Mouse (Mus musculus): Measurements from ENCODE around the gene Vps8. TPM values are rescaled to one million over a fixed set of nuclear protein-coding genes. Genes with fewer than 3 reads are reported as not detected.

Vps8 gene
- polyA plus RNA-seq, 1 experiment from 2014 or later = 14.2 TPM

DNA sequence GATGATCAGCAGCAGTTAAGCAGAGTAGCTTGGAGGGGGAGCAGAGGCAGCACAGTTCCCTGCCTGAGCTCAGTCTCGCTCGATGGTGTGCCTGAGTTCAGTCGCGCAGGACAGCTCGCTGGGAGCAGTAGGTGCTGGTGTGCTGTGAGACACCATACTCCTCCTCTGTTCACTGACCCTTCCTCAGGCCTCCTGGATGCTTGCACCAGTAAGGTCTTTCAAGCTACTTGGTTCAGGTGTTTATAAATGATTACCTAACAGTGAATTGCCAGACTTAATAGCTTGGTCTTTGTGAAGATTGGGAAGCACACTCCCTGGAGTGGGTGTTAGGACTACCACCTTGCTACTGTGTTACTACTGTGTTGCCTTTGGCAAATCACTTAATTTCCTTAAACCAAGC is 144.2 kb downstream of the Vps8 start:
- H3K27me3 ChIP-seq (ENCODE audit: control insufficient read depth, insufficient read depth, low read length) = no peaks in the 10 kb centered on the region
- no peak overlapping the region for H3K4me3 ChIP-seq (ENCODE audit: low read length)
- no peaks in the 10 kb centered on the region for H3K4me1 ChIP-seq (ENCODE audit: control insufficient read depth, insufficient read depth, low read length)
- no peaks in the 10 kb centered on the region for H3K9me3 ChIP-seq (ENCODE audit: control insufficient read depth, low read length)
- no peak overlapping the region for H3K27ac ChIP-seq (ENCODE audit: low read depth, low read length)
- 82% methylated on average over 5 of the region's 5 CpGs for WGBS
- no peaks in the 10 kb centered on the region; the same call in 1 of the 2 replicates for H3K36me3 ChIP-seq (ENCODE audit: control insufficient read depth, insufficient read depth, low read length)
- no peak for ATAC-seq (ENCODE audit: low FRiP score, low TSS enrichment)
- no peak overlapping the region for H3K9ac ChIP-seq (ENCODE audit: low read depth, low read length)
- H3K4me2 ChIP-seq (replicated peaks; ENCODE audit: low read depth, low read length) = no peak overlapping the region

DNA sequence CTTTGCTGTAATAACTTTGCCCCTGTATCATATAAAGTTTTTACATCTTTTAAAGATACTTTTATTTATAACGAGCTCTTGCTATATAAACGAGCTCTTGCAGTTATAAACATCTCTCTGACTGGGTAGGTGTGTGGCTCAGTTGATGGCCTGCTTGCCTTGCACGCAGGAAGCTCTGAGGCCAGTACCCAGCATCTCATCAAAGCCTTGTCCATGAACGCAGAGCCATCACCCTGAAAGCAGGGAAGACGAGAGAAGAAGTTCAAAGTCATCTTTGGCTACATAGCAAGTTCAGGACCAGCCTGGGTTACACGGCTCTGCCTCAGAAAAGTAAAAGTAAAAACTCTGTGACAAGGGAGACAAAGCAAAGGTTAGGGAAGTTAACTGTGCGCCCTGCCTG is 147.0 kb downstream of the Vps8 start:
- Histone ChIP-seq H3K27ac (ENCODE audit: low read depth, low read length) (no peak overlapping the region), H3K4me2 (replicated peaks; ENCODE audit: low read depth, low read length) (no peak overlapping the region), H3K9ac (ENCODE audit: low read depth, low read length) (no peak overlapping the region), H3K4me1 (ENCODE audit: control insufficient read depth, insufficient read depth, low read length) (no peaks in the 10 kb centered on the region), H3K9me3 (ENCODE audit: control insufficient read depth, low read length) (no peaks in the 10 kb centered on the region), H3K4me3 (ENCODE audit: low read length) (no peak overlapping the region), H3K27me3 (ENCODE audit: control insufficient read depth, insufficient read depth, low read length) (no peaks in the 10 kb centered on the region), H3K36me3 (ENCODE audit: control insufficient read depth, insufficient read depth, low read length) (no peaks in the 10 kb centered on the region)
- no peak for ATAC-seq (ENCODE audit: low FRiP score, low TSS enrichment)
- 66% methylated on average over 7 of the region's 7 CpGs for WGBS

DNA sequence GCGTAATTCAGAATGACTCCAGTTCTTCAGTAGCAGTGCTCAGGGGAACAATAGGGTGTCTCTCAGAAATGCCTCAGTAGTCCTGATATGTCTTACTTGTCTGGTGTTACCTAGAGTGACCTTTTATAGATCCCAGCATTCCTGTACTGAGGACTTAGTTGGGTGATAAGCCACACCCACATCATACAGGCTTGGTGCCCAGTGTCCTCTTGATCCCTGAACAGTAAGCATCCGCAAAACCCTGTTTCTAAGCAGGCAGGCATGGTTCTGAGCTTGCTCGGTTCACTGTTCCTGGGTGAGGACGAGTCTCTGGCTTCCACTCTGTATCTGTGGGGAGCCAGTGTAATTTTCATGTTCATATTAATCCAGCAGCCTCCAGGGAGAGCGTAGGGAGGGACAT is 147.9 kb downstream of the Vps8 start:
- H3K9me3 ChIP-seq (ENCODE audit: control insufficient read depth, low read length) = no peaks in the 10 kb centered on the region
- no peak for ATAC-seq (ENCODE audit: low FRiP score, low TSS enrichment)
- no peak overlapping the region for H3K4me3 ChIP-seq (ENCODE audit: low read length)
- WGBS = 90% methylated on average over 5 of the region's 5 CpGs
- no peak overlapping the region for H3K9ac ChIP-seq (ENCODE audit: low read depth, low read length)
- no peaks in the 10 kb centered on the region for H3K4me1 ChIP-seq (ENCODE audit: control insufficient read depth, insufficient read depth, low read length)
- H3K36me3 ChIP-seq (ENCODE audit: control insufficient read depth, insufficient read depth, low read length) = no peaks in the 10 kb centered on the region
- no peak overlapping the region for H3K4me2 ChIP-seq (replicated peaks; ENCODE audit: low read depth, low read length)
- H3K27me3 ChIP-seq (ENCODE audit: control insufficient read depth, insufficient read depth, low read length) = no peaks in the 10 kb centered on the region
- H3K27ac ChIP-seq (ENCODE audit: low read depth, low read length) = no peak overlapping the region

DNA sequence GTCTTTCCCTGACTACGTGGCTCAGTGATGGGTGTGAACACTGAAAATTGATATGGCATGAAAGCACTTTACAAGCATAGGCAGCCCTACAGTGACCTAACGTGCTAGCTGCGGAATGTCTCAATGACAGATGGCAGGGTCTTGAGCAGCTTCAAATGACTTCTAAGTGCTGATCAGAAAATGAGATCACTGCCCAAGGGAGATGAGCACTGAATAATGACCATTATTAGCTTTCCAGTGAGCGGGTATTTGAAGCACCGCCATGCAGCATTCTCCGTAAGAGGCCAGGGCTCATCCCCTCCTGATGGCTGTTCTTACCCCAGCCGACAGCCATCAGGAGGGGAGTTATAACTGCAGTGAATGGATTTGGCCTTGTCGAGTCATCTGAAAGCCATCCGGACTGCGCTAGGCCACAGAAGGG is 153.1 kb downstream of the Vps8 start:
- ATAC-seq (ENCODE audit: low FRiP score, low TSS enrichment) = no peak
- Histone ChIP-seq H3K9me3 (ENCODE audit: control insufficient read depth, low read length) (no peaks in the 10 kb centered on the region), H3K4me3 (ENCODE audit: low read length) (no peak overlapping the region), H3K27me3 (ENCODE audit: control insufficient read depth, insufficient read depth, low read length) (no peaks in the 10 kb centered on the region), H3K27ac (ENCODE audit: low read depth, low read length) (no peak overlapping the region), H3K36me3 (ENCODE audit: control insufficient read depth, insufficient read depth, low read length) (no peaks in the 10 kb centered on the region), H3K4me1 (ENCODE audit: control insufficient read depth, insufficient read depth, low read length) (no peaks in the 10 kb centered on the region), H3K4me2 (replicated peaks; ENCODE audit: low read depth, low read length) (no peak overlapping the region), H3K9ac (ENCODE audit: low read depth, low read length) (no peak overlapping the region)
- 38% methylated on average over 10 of the region's 10 CpGs for WGBS

DNA sequence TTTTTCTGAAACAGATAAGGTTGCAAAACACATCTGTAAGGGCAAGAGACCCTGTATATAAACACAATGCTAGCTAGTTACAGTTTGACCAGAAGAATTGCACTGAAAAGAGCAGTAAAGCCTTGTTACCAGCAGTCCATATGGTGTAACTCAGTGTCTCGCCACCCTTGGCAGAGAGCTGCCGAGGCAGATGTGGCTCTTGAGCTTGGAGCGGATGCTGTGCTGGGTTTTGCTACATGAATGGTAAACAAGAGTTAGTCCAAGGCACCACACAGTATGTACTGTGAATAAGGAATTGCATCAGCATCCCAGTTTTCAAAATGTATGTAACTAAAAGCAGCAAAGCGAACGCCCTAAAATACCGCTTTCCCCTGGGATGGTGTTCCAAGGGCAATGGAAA is 166.2 kb downstream of the Vps8 start:
- H3K36me3 ChIP-seq (ENCODE audit: control insufficient read depth, insufficient read depth, low read length) = no peaks in the 10 kb centered on the region
- H3K9me3 ChIP-seq (ENCODE audit: control insufficient read depth, low read length) = no peaks in the 10 kb centered on the region
- no peak overlapping the region for H3K9ac ChIP-seq (ENCODE audit: low read depth, low read length)
- ATAC-seq (ENCODE audit: low FRiP score, low TSS enrichment) = no peak
- H3K4me2 ChIP-seq (replicated peaks; ENCODE audit: low read depth, low read length) = no peak overlapping the region
- H3K4me1 ChIP-seq (ENCODE audit: control insufficient read depth, insufficient read depth, low read length) = no peaks in the 10 kb centered on the region
- 80% methylated on average over 6 of the region's 6 CpGs for WGBS
- H3K27ac ChIP-seq (ENCODE audit: low read depth, low read length) = no peak overlapping the region
- no peak overlapping the region for H3K4me3 ChIP-seq (ENCODE audit: low read length)
- H3K27me3 ChIP-seq (ENCODE audit: control insufficient read depth, insufficient read depth, low read length) = no peaks in the 10 kb centered on the region

DNA sequence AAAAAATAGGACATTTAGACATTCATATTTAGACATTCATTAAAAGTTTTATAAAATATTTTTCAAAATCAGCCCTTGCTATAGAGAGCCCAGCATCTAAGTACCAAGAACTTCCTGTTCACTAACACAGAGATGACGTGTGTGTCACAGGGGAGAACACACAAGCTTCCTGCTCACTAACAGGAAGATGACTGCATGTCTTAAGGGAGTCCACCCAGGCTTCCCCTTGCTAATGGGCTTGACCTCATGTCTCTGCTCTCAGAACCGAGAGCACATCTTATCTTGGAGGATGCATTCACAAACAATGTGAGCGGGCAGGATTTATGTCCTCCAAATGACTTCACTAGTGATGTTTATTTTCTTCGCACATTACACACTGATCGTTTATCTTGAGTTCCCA is 167.9 kb downstream of the Vps8 start:
- Histone ChIP-seq H3K36me3 (ENCODE audit: control insufficient read depth, insufficient read depth, low read length) (no peaks in the 10 kb centered on the region), H3K4me1 (ENCODE audit: control insufficient read depth, insufficient read depth, low read length) (no peaks in the 10 kb centered on the region), H3K27ac (ENCODE audit: low read depth, low read length) (no peak overlapping the region), H3K9me3 (ENCODE audit: control insufficient read depth, low read length) (no peaks in the 10 kb centered on the region), H3K9ac (ENCODE audit: low read depth, low read length) (no peak overlapping the region), H3K4me3 (ENCODE audit: low read length) (no peak overlapping the region), H3K27me3 (ENCODE audit: control insufficient read depth, insufficient read depth, low read length) (no peaks in the 10 kb centered on the region), H3K4me2 (replicated peaks; ENCODE audit: low read depth, low read length) (no peak overlapping the region)
- 27% methylated on average over 5 of the region's 5 CpGs for WGBS
- peak; percentile 52; the same call in 1 of the 2 replicates for ATAC-seq (ENCODE audit: low FRiP score, low TSS enrichment)

DNA sequence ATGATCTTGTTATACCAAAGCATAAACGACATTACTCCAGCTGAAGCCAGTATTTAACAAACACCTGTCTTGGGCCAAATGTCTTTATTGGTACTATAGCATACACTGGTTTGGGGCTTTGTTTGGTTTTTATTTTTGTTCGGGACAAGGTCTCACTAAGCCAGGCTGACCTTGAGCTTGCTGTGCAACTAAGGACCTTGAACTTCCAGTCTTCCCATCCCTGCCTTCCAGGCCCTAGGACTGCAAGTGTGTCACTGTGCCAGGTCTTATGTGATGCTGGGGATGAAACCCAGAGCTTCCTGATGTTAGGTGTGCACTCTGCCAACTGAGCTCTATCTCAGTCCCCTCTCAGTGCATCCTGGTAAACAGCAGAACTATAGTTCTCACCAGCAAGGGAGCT is 168.6 kb downstream of the Vps8 start:
- Histone ChIP-seq H3K27me3 (ENCODE audit: control insufficient read depth, insufficient read depth, low read length) (no peaks in the 10 kb centered on the region), H3K4me1 (ENCODE audit: control insufficient read depth, insufficient read depth, low read length) (no peaks in the 10 kb centered on the region), H3K36me3 (ENCODE audit: control insufficient read depth, insufficient read depth, low read length) (no peaks in the 10 kb centered on the region), H3K9me3 (ENCODE audit: control insufficient read depth, low read length) (no peaks in the 10 kb centered on the region), H3K4me2 (replicated peaks; ENCODE audit: low read depth, low read length) (no peak overlapping the region), H3K27ac (ENCODE audit: low read depth, low read length) (no peak overlapping the region), H3K9ac (ENCODE audit: low read depth, low read length) (no peak overlapping the region), H3K4me3 (ENCODE audit: low read length) (no peak overlapping the region)
- no peak for ATAC-seq (ENCODE audit: low FRiP score, low TSS enrichment)
- 83% methylated on average over 2 of the region's 2 CpGs for WGBS

DNA sequence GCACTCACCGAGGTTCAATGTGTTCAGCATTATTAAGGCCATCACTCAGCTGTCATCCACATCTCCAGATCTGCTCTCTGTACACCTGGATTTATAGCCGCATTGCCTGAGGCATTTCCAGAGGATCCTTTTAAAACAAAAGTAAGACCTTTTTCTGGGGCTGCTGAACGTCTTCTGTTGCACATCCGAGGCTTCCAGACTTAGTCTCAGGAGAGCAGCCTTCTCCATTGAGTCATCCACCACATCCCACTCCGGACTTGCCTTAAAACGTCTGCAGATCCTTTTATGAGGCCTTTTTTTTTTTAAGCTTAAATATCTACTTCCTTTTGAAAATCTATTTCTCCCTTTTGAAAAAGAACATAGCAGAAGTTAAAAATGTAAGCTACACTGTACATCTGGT is 172.6 kb downstream of the Vps8 start:
- Histone ChIP-seq H3K27ac (ENCODE audit: low read depth, low read length) (no peak overlapping the region), H3K27me3 (ENCODE audit: control insufficient read depth, insufficient read depth, low read length) (no peaks in the 10 kb centered on the region), H3K4me3 (ENCODE audit: low read length) (no peak overlapping the region), H3K9ac (ENCODE audit: low read depth, low read length) (no peak overlapping the region), H3K4me2 (replicated peaks; ENCODE audit: low read depth, low read length) (no peak overlapping the region), H3K4me1 (ENCODE audit: control insufficient read depth, insufficient read depth, low read length) (no peaks in the 10 kb centered on the region), H3K9me3 (ENCODE audit: control insufficient read depth, low read length) (no peaks in the 10 kb centered on the region), H3K36me3 (ENCODE audit: control insufficient read depth, insufficient read depth, low read length) (no peaks in the 10 kb centered on the region)
- 65% methylated on average over 6 of the region's 6 CpGs for WGBS
- ATAC-seq (ENCODE audit: low FRiP score, low TSS enrichment) = no peak

DNA sequence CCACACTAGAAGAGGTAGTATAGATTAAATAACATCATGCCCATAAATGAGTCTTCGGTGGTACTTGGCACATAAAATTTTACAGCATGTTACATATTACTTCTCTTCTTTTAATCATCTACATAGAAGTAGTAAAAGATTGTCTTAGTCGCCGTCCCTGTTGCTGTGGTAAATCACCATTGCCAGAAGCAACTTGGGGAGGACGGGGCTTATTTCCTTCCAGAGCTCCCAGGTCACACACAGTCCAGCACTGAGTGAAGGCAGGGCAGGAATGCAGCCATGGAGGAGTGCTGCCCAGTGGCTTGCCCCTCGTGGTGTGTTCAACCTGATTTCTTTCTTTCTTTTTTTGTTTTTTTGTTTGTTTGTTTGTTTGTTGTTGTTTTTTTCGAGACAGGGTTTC is 181.4 kb downstream of the Vps8 start:
- Histone ChIP-seq H3K27me3 (ENCODE audit: control insufficient read depth, insufficient read depth, low read length) (no peaks in the 10 kb centered on the region), H3K4me3 (ENCODE audit: low read length) (no peak overlapping the region), H3K36me3 (ENCODE audit: control insufficient read depth, insufficient read depth, low read length) (no peaks in the 10 kb centered on the region), H3K9ac (ENCODE audit: low read depth, low read length) (no peak overlapping the region), H3K27ac (ENCODE audit: low read depth, low read length) (no peak overlapping the region), H3K4me2 (replicated peaks; ENCODE audit: low read depth, low read length) (no peak overlapping the region), H3K9me3 (ENCODE audit: control insufficient read depth, low read length) (no peaks in the 10 kb centered on the region), H3K4me1 (ENCODE audit: control insufficient read depth, insufficient read depth, low read length) (peaks cover 11% of the 10 kb centered on the region; the same call in 1 of the 2 replicates)
- WGBS = 62% methylated on average over 6 of the region's 6 CpGs
- ATAC-seq (ENCODE audit: low FRiP score, low TSS enrichment) = no peak

All from kidney, embryonic 14.5 days (tissue).